Mouse (Mus musculus): ENCODE data around the gene Ube2q1. TPM values are rescaled to one million over a fixed set of nuclear protein-coding genes. Genes with fewer than 3 reads are reported as not detected.
"Not testable (repeated sequence)": the region's sequence is repeated elsewhere in the genome, so short reads cannot be mapped to it uniquely, and the experiment has no call there.

Ube2q1 gene
- total RNA-seq, 2 experiments from 2014 or later, result 51.3 to 89.0 TPM

DNA sequence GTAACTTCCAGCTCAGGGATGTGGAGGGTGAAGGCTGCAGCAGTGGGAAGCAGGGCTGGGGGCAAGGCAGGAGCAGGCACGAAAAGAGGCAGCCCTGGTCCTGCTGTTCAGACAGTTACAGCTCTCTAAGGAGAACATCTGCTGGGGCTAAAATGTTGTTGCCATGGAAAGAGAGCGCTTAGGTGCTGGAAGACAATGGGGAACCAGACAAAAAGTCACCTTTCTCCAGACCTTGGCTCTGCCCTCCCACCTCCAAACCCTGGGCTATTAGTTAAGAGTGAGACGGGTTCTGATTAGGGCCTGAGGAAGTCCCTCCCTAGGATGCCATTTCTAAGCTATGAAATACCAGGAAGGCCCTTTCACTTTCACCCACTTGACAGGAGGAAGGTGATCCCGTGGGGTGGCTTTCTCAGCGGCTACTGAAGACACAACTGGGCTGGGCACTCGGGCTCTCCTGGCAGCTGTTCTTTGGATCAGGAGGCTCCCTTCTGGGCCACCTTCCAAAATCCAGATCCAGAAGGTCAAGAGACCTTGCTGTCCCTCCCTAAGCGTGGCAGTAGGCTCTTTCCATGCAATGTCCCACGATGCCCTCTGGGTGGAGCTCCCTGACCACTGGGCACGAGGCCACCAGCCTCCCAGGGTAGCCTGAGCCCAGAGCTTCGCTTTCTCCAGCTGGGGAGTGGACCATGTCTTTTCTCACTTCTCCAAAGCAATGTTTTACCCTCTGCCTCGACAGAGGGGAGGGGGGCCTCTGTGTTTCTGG, 11.8 kb downstream of the Ube2q1 start:
- peak; percentile 77 for ATAC-seq (replicated peaks; ENCODE audit: low FRiP score, low TSS enrichment, poor library complexity, severe bottlenecking)

DNA sequence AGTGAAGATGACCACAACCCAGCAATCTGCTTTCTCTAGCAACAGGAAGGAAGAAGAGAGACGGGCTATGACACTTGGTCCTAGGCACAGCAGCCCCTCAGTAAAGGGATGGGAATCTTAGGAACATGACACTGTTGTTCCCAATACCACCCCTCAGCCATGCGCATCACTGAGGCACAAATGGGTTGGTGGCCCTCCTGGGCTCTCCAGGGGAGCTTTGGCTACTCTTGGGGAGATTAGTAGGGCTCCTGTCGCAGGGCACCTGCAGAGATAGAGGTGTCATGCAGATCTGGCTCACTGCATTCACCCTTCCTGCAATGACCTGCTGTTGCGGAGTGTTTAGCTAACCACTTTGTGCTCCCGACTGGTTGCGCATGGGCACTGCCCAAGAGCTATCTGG, 12.9 kb downstream of the Ube2q1 start:
- no peak for ATAC-seq (replicated peaks; ENCODE audit: low FRiP score, low TSS enrichment, poor library complexity, severe bottlenecking)

DNA sequence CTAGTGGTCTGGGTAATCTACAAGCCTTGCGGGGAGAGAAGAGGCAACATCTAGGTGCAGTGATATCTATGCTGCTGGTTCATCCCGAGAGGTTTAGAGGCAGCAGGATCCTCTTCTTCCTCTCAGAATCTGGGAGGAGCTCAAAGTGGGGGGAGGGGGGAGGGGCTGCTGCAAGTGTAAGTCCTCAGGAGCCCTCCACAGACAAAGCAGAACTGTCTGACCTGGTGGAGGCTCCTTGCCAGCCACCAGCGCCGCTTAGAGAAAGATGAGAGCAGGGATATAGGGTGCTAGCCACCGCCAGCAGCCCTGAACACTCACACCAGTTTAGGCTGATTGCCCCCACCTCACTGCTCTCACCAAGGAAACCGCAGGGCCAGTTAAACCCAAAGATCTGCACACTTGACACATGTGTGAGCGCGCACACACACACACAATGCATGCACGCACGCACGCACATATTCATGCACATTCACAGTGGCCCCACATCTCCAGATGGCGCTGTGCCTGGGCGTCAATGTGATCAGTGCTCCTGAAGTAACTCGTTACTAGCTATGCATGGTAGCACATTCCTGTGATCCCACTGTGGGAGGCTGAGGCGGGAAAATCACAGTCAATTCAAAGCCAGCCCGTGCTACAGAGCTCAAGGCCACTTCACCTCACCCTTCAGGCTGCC, 15.4 kb downstream of the Ube2q1 start:
- no peak for ATAC-seq (replicated peaks; ENCODE audit: low FRiP score, low TSS enrichment, poor library complexity, severe bottlenecking)

DNA sequence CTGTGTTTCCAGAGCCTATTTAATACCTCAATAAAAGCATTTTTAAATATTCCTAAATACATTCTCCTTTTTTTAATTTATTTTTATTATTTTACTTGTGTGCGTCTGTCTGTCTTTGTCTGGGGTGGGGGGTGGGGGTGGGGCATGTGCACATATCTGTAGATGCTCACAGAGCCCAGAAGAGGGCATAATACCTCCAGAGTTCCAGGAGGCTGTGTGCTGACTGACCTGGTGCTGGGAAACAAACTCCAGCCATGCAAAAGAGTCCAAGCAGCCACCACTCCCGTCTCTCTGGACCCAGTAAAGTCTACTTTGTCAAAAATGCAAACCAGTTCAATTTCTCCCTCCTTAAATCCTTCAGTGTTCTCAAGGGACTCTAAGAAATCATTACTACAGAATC, 21.2 kb downstream of the Ube2q1 start:
- no peak for ATAC-seq (replicated peaks; ENCODE audit: low FRiP score, low TSS enrichment, poor library complexity, severe bottlenecking)

DNA sequence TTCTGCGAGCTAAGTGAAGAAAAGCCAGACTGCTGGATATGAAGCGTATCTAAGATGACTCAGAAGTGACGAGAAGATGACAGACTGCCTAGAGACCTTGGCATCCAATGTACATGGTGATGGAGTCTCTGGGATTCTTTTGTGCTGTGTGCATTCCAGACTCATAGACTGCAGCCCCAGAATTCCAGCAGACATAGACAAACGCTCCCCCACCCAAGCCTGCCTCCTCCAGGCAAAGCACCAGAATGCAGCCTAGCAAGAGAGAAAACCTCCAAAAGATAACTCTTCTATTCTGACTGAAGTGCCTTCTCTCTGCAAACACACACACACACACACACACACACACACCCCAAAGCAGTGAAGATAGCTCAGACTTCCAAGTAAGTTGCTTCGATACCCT, 22.3 kb downstream of the Ube2q1 start:
- ATAC-seq (replicated peaks; ENCODE audit: low FRiP score, low TSS enrichment, poor library complexity, severe bottlenecking), result no peak; the same call in 1 of the 2 replicates

DNA sequence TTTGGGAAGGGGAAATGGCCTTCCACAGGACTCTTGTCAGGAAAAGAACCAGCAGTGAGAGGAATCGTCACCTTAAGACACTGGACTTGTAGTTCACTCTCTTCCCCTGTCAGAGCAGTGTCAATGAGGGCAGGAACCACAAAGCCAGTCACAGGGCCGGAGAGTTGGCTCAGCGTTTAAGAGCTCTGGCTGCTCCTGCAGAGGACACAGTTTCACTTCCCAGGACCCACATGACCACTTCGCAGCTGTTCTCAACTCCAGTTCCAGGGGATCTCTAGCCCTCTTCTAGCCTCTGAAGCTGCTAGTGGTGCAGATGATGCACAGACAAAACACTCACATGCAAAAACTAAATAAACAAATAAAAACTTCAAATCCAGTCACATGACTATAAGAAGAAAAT, 22.9 kb downstream of the Ube2q1 start:
- no peak for ATAC-seq (replicated peaks; ENCODE audit: low FRiP score, low TSS enrichment, poor library complexity, severe bottlenecking)

DNA sequence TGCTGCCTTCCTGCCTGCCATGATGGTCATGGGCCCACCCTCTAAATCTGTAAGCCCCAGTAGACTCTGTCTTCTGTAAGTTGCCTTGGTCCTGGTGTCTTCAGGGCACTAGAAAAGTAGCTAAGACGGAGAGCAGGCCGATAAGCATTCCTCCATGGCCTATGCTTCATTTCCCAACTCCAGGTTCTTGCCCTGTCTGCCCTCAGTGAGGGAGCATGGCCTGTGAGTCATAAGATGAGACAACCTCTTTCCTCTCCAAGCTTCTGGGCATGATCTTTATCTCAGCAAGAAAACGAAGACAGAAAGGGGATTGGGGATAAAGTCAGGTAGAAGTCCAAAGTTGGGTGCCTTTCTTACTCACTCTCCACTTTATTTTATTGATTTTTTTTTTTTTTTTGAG, 25.1 kb downstream of the Ube2q1 start:
- ATAC-seq (replicated peaks; ENCODE audit: low FRiP score, low TSS enrichment, poor library complexity, severe bottlenecking), result no peak

DNA sequence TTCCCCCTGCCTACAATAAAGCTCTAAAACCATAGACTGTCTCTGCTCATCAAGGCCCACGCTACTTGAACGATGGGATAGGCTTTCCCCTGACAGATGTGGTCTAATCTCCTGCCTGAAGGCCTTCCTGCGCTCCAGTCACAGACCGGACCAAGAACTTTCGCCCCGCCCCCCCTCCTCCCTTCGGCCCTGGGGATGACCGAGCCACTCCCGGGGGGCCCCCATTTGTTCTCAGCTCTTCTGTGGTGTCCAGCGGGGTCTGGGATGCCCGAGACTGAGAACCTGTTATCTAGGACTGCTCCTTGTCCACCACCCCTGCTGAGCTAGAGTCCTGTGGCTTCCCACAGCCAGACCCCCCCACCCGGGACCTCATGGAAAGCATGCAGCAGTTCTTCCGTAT, 26.1 kb downstream of the Ube2q1 start:
- no peak for ATAC-seq (replicated peaks; ENCODE audit: low FRiP score, low TSS enrichment, poor library complexity, severe bottlenecking)

DNA sequence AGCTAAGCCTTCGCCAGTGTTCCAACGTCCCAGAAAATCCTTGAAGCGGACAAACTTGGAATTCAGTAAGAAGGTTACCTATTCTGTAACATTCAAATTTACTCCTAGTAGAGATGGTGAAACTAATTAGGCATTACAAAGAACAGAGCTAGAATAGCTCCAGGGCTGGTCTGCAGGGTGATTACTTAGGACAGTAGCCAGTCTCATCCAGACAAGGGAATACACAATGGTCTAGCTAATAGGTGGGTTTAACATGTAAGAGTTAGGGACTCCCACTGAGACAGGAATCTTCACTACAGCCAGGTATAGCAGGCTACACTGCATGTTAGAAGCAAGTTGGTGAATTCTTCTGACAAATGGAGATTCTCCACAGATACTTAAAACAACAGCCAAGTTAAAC, 26.7 kb downstream of the Ube2q1 start:
- ATAC-seq (replicated peaks; ENCODE audit: low FRiP score, low TSS enrichment, poor library complexity, severe bottlenecking), result not testable (repeated sequence)

DNA sequence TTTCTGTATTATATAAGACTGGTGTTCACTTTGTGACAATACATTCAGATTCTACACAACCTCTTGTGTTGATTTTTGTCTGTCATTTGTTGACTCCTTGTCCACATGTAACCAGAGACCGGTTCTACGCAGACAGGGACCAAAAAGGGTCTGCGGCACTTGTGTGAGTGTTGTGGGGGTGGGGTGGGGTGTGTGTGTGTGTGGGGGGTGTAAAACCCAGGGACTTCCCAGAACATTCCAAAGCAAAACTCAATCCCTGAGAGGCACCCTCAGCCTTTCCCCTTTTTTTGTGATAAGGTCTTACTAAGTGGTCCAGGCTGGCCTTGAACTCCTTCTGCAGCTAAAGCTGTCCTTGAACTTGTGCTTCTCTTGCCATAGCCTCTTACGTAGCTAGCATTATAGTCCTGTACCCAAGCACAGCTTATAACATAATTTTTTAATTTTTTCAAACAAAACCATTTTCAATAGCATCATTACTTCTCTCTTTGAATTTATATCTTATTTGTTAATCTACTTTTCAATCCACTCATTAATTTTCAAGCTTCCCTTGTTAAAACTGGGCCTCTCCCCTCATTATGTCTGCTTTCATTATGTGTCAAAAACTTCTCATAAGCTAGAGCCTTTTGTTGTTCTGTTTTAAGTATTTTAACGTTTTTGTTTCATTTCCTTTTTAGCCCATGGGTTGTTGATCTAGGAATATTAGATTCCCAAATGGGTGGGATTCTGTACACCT, 27.5 kb downstream of the Ube2q1 start:
- no peak for ATAC-seq (replicated peaks; ENCODE audit: low FRiP score, low TSS enrichment, poor library complexity, severe bottlenecking)

DNA sequence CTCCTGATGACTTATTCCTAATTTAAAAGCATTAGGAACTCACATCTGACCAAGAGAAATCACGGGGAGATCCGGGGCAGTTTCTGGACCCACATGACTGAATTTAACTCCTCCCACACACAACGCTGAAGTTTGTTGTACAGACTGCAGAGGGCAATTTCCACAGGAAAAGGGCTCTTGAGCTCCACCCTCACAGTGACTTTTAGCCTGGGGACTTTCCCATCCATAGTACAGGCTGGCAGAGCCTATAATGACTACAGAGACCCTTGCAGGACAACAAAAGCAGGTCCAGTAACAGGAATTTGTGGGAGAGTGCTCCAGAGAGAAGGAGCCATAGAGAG, 28.1 kb downstream of the Ube2q1 start:
- ATAC-seq (replicated peaks; ENCODE audit: low FRiP score, low TSS enrichment, poor library complexity, severe bottlenecking), result 0 out of 2 replicates have a peak, but pooled peaks have one; percentile 41

DNA sequence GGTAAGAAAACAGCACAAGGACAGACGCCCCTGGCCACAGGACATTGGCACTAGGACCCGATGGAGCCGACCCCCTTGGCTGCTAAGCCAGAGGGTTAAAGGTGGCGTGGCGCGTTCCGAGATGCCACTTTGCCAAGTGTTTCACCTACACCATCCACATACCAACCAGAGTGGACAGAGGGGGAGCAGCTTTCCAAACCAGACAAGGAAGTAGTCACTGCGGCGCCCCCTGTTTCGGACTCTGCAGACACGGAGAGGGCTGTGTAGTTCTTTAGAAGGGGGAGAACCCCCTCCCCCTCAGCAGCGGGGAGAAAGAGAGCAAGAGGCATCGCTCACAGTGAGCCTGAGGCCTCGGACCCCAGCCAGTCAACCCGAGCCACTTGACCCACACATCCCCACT, 29.5 kb downstream of the Ube2q1 start:
- ATAC-seq (replicated peaks; ENCODE audit: low FRiP score, low TSS enrichment, poor library complexity, severe bottlenecking), result no peak

DNA sequence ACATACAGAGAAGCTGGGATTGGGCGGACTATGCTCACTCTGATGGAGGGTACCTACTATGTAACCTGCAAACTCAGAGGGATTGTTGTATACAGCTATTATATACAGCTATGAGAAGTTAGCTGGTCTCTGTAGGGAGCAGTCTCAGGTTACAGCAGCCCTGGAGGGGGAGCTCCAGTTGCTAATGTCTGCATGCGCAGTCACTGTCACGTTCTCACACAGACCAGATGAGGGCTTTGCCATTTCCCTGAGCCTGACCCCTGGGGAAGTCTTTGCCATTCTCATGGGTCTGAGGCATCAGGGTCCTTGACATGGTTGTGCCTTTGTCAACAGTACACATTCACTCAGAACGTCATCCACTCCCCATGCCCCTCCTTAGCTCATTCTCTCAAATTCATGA, 31.8 kb downstream of the Ube2q1 start:
- ATAC-seq (replicated peaks; ENCODE audit: low FRiP score, low TSS enrichment, poor library complexity, severe bottlenecking), result no peak

DNA sequence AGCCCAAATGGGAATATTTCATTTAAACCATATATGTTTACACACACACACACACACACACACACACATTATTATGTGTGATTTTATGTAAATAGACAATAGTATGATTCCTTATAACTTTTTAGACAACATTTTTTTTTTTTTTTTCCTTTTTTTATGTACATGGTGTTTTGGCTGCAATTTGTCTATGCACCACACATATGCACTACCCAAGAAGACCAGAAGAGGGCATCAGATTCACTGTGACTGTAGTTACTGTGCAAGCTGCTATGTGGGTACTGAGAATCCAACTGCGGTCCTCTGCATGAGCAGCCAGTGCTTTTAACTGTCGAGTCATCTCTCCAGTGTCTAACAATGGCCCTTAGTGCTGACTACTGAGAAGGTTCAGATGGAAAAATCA, 33.3 kb downstream of the Ube2q1 start:
- no peak for ATAC-seq (replicated peaks; ENCODE audit: low FRiP score, low TSS enrichment, poor library complexity, severe bottlenecking)

DNA sequence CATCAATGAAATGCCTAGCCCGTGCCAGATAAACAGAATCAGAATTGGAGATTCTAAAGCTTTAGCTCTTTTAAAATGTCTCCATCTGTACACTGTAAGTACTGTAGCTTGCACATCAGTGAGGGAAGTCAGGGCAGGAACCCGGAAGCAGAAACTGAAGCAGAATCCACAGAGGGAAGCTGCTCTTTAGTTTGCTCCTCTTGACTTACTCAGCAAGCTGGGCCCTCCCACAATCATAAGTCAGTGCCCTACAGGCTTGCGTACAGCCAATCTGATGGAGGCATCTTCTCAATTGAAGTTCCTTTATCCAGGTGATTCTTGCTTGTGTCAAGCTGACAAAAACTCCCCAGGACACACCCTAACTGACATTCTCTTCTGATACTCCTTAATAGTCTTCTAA, 33.8 kb downstream of the Ube2q1 start:
- ATAC-seq (replicated peaks; ENCODE audit: low FRiP score, low TSS enrichment, poor library complexity, severe bottlenecking), result no peak

DNA sequence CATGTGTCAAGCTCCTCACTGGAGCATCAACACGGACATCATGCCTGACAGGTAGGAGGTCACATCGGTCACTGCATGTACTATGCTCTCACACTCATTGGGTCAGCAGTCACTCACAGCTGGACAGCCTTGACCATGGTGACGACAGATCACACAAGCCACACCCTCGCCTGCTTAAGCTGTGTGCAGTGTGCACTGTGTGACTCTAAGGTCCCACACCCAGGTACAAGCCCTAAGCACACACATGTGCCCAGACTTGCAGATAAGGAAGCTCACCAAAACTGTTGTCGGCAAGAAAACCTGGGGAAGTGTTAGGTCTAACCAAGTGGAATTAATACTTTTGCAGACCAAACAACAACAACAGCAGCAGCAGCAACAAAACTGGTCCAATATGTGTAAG, 34.5 kb downstream of the Ube2q1 start:
- ATAC-seq (replicated peaks; ENCODE audit: low FRiP score, low TSS enrichment, poor library complexity, severe bottlenecking), result peak; percentile 67

DNA sequence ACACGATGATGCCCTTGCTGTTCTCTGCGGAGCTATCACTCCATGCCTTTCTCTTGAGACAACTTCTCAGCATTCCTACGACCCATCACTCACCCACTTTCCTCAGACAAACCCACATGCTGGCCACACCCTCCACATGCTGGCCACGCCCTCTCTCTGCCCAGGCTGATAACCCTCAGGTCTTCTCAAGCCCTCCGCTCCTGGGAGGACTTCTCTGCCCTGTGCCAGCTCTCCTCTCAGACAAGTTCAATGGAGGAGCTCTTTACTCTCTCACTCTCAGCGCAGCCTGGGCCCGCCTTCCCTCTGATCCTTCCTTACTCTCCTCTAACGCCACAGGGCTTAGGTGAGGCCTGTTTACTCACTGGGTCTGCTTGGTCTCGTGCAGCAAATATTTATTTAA, 35.2 kb downstream of the Ube2q1 start:
- peak; percentile 96 for ATAC-seq (replicated peaks; ENCODE audit: low FRiP score, low TSS enrichment, poor library complexity, severe bottlenecking)

DNA sequence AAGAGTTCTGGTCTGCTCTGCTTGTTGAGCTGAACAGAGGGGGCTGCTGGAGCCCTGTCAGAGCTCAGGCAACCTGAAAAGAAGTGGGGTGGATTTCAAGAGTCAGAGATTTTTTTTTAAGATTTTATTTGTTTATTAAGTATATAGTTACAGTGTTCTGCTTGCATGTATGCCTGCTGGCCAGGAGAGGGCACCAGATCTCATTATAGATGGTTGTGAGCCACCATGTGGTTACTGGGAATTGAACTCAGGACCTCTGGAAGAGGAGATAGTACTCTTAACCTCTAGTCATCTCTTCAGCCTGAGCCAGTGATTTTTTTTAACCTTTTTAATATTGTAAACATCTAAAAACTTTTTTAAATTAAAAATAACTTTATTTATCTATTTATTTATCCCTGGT, 37.4 kb downstream of the Ube2q1 start:
- no peak for ATAC-seq (replicated peaks; ENCODE audit: low FRiP score, low TSS enrichment, poor library complexity, severe bottlenecking)

DNA sequence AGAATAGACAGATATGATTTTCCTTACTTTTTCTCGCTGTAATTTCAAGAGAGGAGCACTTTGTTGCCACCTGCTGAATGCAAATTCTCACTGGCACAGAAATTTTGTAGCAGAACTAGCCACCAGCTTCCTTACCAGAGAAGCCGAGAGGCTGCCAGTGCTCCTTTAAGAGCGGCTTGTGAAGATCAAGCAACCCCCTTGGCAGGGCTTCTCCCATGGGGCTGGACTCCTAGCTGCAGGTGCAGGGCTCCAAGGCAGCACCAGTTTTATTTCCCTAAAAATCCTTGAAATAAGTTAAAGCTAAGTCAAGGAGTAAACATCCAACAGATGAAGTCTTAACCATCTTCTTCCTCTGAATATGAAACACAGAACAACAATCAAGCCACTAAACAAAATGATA, 38.8 kb downstream of the Ube2q1 start:
- no peak for ATAC-seq (replicated peaks; ENCODE audit: low FRiP score, low TSS enrichment, poor library complexity, severe bottlenecking)

DNA sequence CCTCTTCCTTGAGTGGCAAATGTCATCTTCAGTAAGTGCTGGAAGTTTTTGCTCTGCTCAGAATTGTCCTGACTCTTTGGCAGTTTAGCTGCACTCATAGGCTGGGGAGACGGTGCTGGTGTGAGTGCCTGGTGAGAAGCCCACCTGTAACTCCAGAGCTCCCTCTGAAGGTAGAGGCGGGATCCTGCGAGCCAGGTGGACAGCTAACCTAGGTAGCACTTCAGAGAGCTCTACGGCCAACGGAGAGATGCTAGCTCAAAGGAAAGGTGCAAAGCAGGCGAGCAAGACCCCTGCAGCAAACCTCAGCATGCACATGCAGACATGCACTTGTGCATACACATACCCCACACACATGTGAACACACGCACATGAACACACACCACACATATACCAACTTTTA, 40.6 kb downstream of the Ube2q1 start:
- no peak for ATAC-seq (replicated peaks; ENCODE audit: low FRiP score, low TSS enrichment, poor library complexity, severe bottlenecking)

DNA sequence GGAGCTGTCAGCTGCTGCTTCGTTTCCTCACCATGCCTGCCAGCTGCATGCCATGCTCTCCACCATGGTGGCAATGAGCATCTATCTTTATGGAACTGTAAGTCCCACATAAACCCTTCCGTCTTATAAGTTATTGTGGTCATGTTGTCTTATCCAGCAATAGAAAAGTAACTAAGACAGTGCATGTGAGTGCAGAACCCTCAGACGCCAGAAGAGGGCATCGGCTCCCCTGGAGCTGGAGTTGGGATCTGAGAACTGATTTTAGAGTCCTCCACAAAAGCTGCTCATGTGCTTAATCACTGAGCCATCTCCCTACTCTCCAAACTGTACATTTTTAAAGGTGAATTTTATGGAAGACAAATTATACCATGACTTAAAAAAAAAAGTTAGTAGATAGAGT, 43.6 kb downstream of the Ube2q1 start:
- no peak for ATAC-seq (replicated peaks; ENCODE audit: low FRiP score, low TSS enrichment, poor library complexity, severe bottlenecking)

Data from megakaryocyte-erythroid progenitor cell, adult 5-6 weeks (primary cell).